Mouse (Mus musculus) myocyte (in vitro differentiated cells): Measurements from ENCODE around the gene Afmid. TPM values are rescaled to one million over a fixed set of nuclear protein-coding genes. Genes with fewer than 3 reads are reported as not detected.

Source experiments
- H3K27me3 ChIP-seq: one replicate; pipeline ENCODE4 v1.6.1; 2011; ENCODE audit not compliant: control insufficient read depth, insufficient read depth, insufficient read length
- H3K36me3 ChIP-seq: one replicate; pipeline ENCODE4 v1.6.1; 2011; ENCODE audit not compliant: control insufficient read depth, insufficient read depth
- H3K4me2 ChIP-seq: one replicate; pipeline ENCODE4 v1.6.1; 2011; ENCODE audit warnings: low read depth, control low read depth
- H3K4me3 ChIP-seq: one replicate; pipeline ENCODE4 v1.5.1; 2011; ENCODE audit warnings: mild to moderate bottlenecking, control low read depth, moderate library complexity
- H3K79me2 ChIP-seq: one replicate; pipeline ENCODE4 v1.6.1; 2011; ENCODE audit not compliant: control insufficient read depth, insufficient read depth
- H3ac ChIP-seq: one replicate; pipeline ENCODE4 v1.6.1; 2011; ENCODE audit not compliant: control insufficient read depth, insufficient read length
- MAX ChIP-seq: IDR thresholded peaks from one replicate; pipeline ENCODE4 v1.6.1; 2011; ENCODE audit warnings: low read depth, mild to moderate bottlenecking, control low read depth
- MYOD1 ChIP-seq, 3 experiments: IDR thresholded peaks; one replicate each; pipeline ENCODE4 v1.6.1; 2011; ENCODE audit warnings: control low read depth in 2 of 3, low read depth in 2 of 3, mild to moderate bottlenecking in 2 of 3, moderate library complexity in 1 of 3; ENCODE audit not compliant: insufficient read length in 2 of 3, control insufficient read depth in 1 of 3
- MYOG ChIP-seq, 3 experiments: IDR thresholded peaks; one replicate each; pipeline ENCODE4 v1.6.1; 2011; ENCODE audit warnings: control low read depth in 2 of 3, low read depth in 2 of 3, mild to moderate bottlenecking in 2 of 3; ENCODE audit not compliant: insufficient read length in 2 of 3, control insufficient read depth in 1 of 3, insufficient read depth in 1 of 3
- POLR2A ChIP-seq: IDR thresholded peaks from one replicate; pipeline ENCODE4 v1.6.1; 2011; ENCODE audit warnings: low read depth, mild to moderate bottlenecking, control low read depth, moderate library complexity; ENCODE audit not compliant: insufficient read length
- POLR2AphosphoS2 ChIP-seq: IDR thresholded peaks from one replicate; pipeline ENCODE4 v1.6.1; 2011; ENCODE audit warnings: low read depth, control low read depth; ENCODE audit not compliant: insufficient read length
- REST ChIP-seq: IDR thresholded peaks from one replicate; pipeline ENCODE4 v1.6.1; 2011; ENCODE audit warnings: mild to moderate bottlenecking, control low read depth, moderate library complexity; ENCODE audit not compliant: insufficient read depth, insufficient read length
- SRF ChIP-seq: IDR thresholded peaks from one replicate; pipeline ENCODE4 v1.6.1; 2011; ENCODE audit warnings: low read depth; ENCODE audit not compliant: control insufficient read depth, insufficient read length
- TCF3 ChIP-seq: IDR thresholded peaks from one replicate; pipeline ENCODE4 v1.6.1; 2011; ENCODE audit warnings: low read depth, control low read depth; ENCODE audit not compliant: insufficient read length
- USF1 ChIP-seq: IDR thresholded peaks from one replicate; pipeline ENCODE4 v1.6.1; 2011; ENCODE audit warnings: low read depth, mild to moderate bottlenecking, control low read depth, moderate library complexity
- polyA plus RNA-seq: library from polyadenylated mRNA; unstranded; fragments of >200 nt; fragmentation: generic; extraction: Trizol; gene quantifications from one replicate; pipeline ENCODE4 v1.2.1, GENCODE M21; 2012; ENCODE audit warnings: missing spikeins

The Afmid gene
- polyA plus RNA-seq, 1 experiment = 6.1 TPM

GRCm38 (mm10) chr11:117822728-117823241 lies 2.9 kb upstream of the Afmid start:
- Histone ChIP-seq H3K4me2 (peak overlapping the region; percentile 94), H3K36me3 (peaks cover 17% of the 10 kb centered on the region), H3K4me3 (no peak overlapping the region), H3K27me3 (no peaks in the 10 kb centered on the region), H3K79me2 (peaks cover 49% of the 10 kb centered on the region), H3ac (no peak overlapping the region)
- TF ChIP-seq POLR2A (peak; percentile 29), MYOG (IDR thresholded peaks at IDR 0.05; ENCODE audit: control insufficient read depth in 1 of 3, insufficient read depth in 1 of 3, insufficient read length in 2 of 3, low read depth in 2 of 3) (no peak), POLR2AphosphoS2 (peak; percentile 61)

- TF ChIP-seq SRF (no peak), MAX (no peak), USF1 (no peak), REST (no peak), TCF3 (no peak), MYOD1 (IDR thresholded peaks at IDR 0.05; ENCODE audit: control insufficient read depth in 1 of 3, insufficient read length in 2 of 3, low read depth in 2 of 3) (no peak)
- H3K27me3 ChIP-seq = no peaks in the 10 kb centered on the region
- peaks cover 44% of the 10 kb centered on the region for H3K79me2 ChIP-seq
- H3K4me3 ChIP-seq = peak overlapping the region; percentile 45
- H3ac ChIP-seq = no peak overlapping the region
- H3K4me2 ChIP-seq = peak overlapping the region; percentile 94
- H3K36me3 ChIP-seq = peaks cover 11% of the 10 kb centered on the region
Measured at GRCm38 (mm10) chr11:117823411-117823810, 2.3 kb upstream of the Afmid start.

GRCm38 (mm10) chr11:117824060-117824969 lies 1.4 kb upstream of the Afmid start:
- Histone ChIP-seq H3K4me3 (peak overlapping the region; percentile 45), H3K4me2 (peak overlapping the region; percentile 94), H3K36me3 (peaks cover 7% of the 10 kb centered on the region), H3K79me2 (peaks cover 36% of the 10 kb centered on the region), H3ac (no peak overlapping the region), H3K27me3 (no peaks in the 10 kb centered on the region)
- TF ChIP-seq POLR2A (peak; percentile 25), USF1 (no peak), MYOD1 (IDR thresholded peaks at IDR 0.05; ENCODE audit: control insufficient read depth in 1 of 3, insufficient read length in 2 of 3, low read depth in 2 of 3) (peak in 1 of 3 experiments; percentile 13), POLR2AphosphoS2 (peak; percentile 57)

GRCm38 (mm10) chr11:117826164-117826563 lies 440 bp downstream of the Afmid start:
- Histone ChIP-seq H3K79me2 (peaks cover 19% of the 10 kb centered on the region), H3K36me3 (no peaks in the 10 kb centered on the region), H3K27me3 (no peaks in the 10 kb centered on the region), H3ac (peak overlapping the region; percentile 5), H3K4me3 (peak overlapping the region; percentile 45), H3K4me2 (peak overlapping the region; percentile 94)
- TF ChIP-seq TCF3 (no peak), MYOD1 (IDR thresholded peaks at IDR 0.05; ENCODE audit: control insufficient read depth in 1 of 3, insufficient read length in 2 of 3, low read depth in 2 of 3) (no peak), MYOG (IDR thresholded peaks at IDR 0.05; ENCODE audit: control insufficient read depth in 1 of 3, insufficient read depth in 1 of 3, insufficient read length in 2 of 3, low read depth in 2 of 3) (no peak), POLR2A (no peak), USF1 (no peak), MAX (no peak)

- Histone ChIP-seq H3ac (no peak overlapping the region), H3K36me3 (no peaks in the 10 kb centered on the region), H3K27me3 (no peaks in the 10 kb centered on the region), H3K4me3 (peak overlapping the region; percentile 45), H3K79me2 (peaks cover 12% of the 10 kb centered on the region), H3K4me2 (peak overlapping the region; percentile 94)
- TF ChIP-seq POLR2AphosphoS2 (peak; percentile 8), SRF (no peak), POLR2A (no peak), USF1 (no peak), MYOG (IDR thresholded peaks at IDR 0.05; ENCODE audit: control insufficient read depth in 1 of 3, insufficient read depth in 1 of 3, insufficient read length in 2 of 3, low read depth in 2 of 3) (no peak)
Measured at GRCm38 (mm10) chr11:117826916-117827315, 1.2 kb downstream of the Afmid start.

GRCm38 (mm10) chr11:117827386-117827785 lies 1.7 kb downstream of the Afmid start:
- Histone ChIP-seq H3K27me3 (no peaks in the 10 kb centered on the region), H3K4me2 (peak overlapping the region; percentile 94), H3ac (no peak overlapping the region), H3K79me2 (peaks cover 7% of the 10 kb centered on the region), H3K4me3 (peak overlapping the region; percentile 45), H3K36me3 (no peaks in the 10 kb centered on the region)
- TF ChIP-seq MYOD1 (IDR thresholded peaks at IDR 0.05; ENCODE audit: control insufficient read depth in 1 of 3, insufficient read length in 2 of 3, low read depth in 2 of 3) (peak in 2 of 3 experiments; percentile 32 to 44), USF1 (no peak), MYOG (IDR thresholded peaks at IDR 0.05; ENCODE audit: control insufficient read depth in 1 of 3, insufficient read depth in 1 of 3, insufficient read length in 2 of 3, low read depth in 2 of 3) (peak in 1 of 3 experiments; percentile 25)
